Mouse (Mus musculus): ENCODE data around the gene A530084C06Rik. TPM values are rescaled to one million over a fixed set of nuclear protein-coding genes. Genes with fewer than 3 reads are reported as not detected.

A530084C06Rik gene
- polyA plus RNA-seq, 1 experiment from 2014 or later, result not detected

- no peak overlapping the region for H3K4me3 ChIP-seq
- no peak overlapping the region for H3K4me2 ChIP-seq
- no peak overlapping the region for H3K27ac ChIP-seq (replicated peaks)
- H3K4me1 ChIP-seq, result peaks cover 9% of the 10 kb centered on the region
- no peaks in the 10 kb centered on the region for H3K27me3 ChIP-seq (replicated peaks)
- no peaks in the 10 kb centered on the region for H3K36me3 ChIP-seq
- no peaks in the 10 kb centered on the region for H3K9me3 ChIP-seq
- H3K9ac ChIP-seq, result no peak overlapping the region
- WGBS, result 43% methylated on average over 8 of the region's 8 CpGs
- no peak for ATAC-seq (ENCODE audit: extremely low read depth, insufficient number of reproducible peaks, low FRiP score, low TSS enrichment)
These were observed 27.5 kb downstream of the A530084C06Rik start for GRCm38 (mm10) chr13:31531651-31532061.

- Histone ChIP-seq H3K36me3 (no peaks in the 10 kb centered on the region), H3K9ac (no peak overlapping the region), H3K9me3 (no peaks in the 10 kb centered on the region), H3K27me3 (replicated peaks) (no peaks in the 10 kb centered on the region), H3K4me1 (peaks cover 9% of the 10 kb centered on the region), H3K27ac (replicated peaks) (no peak overlapping the region), H3K4me2 (no peak overlapping the region), H3K4me3 (no peak overlapping the region)
- no peak for ATAC-seq (ENCODE audit: extremely low read depth, insufficient number of reproducible peaks, low FRiP score, low TSS enrichment)
- WGBS, result 49% methylated on average over 5 of the region's 5 CpGs
These were observed 27.9 kb downstream of the A530084C06Rik start for GRCm38 (mm10) chr13:31531186-31531585.

GRCm38 (mm10) chr13:31524976-31525375 is 34.2 kb downstream of the A530084C06Rik start:
- Histone ChIP-seq H3K4me3 (no peak overlapping the region), H3K36me3 (no peaks in the 10 kb centered on the region), H3K9ac (no peak overlapping the region), H3K27me3 (replicated peaks) (peaks cover 4% of the 10 kb centered on the region; the same call in 1 of the 2 replicates), H3K4me2 (no peak overlapping the region), H3K27ac (replicated peaks) (no peak overlapping the region), H3K9me3 (no peaks in the 10 kb centered on the region), H3K4me1 (peaks cover 9% of the 10 kb centered on the region)
- WGBS, result 65% methylated on average over 4 of the region's 4 CpGs
- no peak for ATAC-seq (ENCODE audit: extremely low read depth, insufficient number of reproducible peaks, low FRiP score, low TSS enrichment)

GRCm38 (mm10) chr13:31518971-31519370 is 40.2 kb downstream of the A530084C06Rik start:
- no peak for ATAC-seq (ENCODE audit: extremely low read depth, insufficient number of reproducible peaks, low FRiP score, low TSS enrichment)
- Histone ChIP-seq H3K4me1 (peaks cover 5% of the 10 kb centered on the region; the same call in 1 of the 2 replicates), H3K4me2 (no peak overlapping the region), H3K27ac (replicated peaks) (no peak overlapping the region), H3K9me3 (no peaks in the 10 kb centered on the region), H3K4me3 (no peak overlapping the region), H3K36me3 (no peaks in the 10 kb centered on the region), H3K27me3 (replicated peaks) (peaks cover 3% of the 10 kb centered on the region; the same call in 1 of the 2 replicates), H3K9ac (no peak overlapping the region)
- 70% methylated on average over 9 of the region's 9 CpGs for WGBS

- H3K4me1 ChIP-seq, result peaks cover 5% of the 10 kb centered on the region; the same call in 1 of the 2 replicates
- WGBS, result 43% methylated on average over 10 of the region's 10 CpGs
- H3K4me2 ChIP-seq, result no peak overlapping the region
- no peak overlapping the region for H3K27ac ChIP-seq (replicated peaks)
- no peaks in the 10 kb centered on the region for H3K9me3 ChIP-seq
- H3K36me3 ChIP-seq, result no peaks in the 10 kb centered on the region
- no peak for ATAC-seq (ENCODE audit: extremely low read depth, insufficient number of reproducible peaks, low FRiP score, low TSS enrichment)
- H3K9ac ChIP-seq, result no peak overlapping the region
- no peak overlapping the region for H3K4me3 ChIP-seq
- H3K27me3 ChIP-seq (replicated peaks), result no peaks in the 10 kb centered on the region
These were observed 40.7 kb downstream of the A530084C06Rik start for GRCm38 (mm10) chr13:31518411-31518886.

- 87% methylated on average over 7 of the region's 7 CpGs for WGBS
- Histone ChIP-seq H3K27me3 (replicated peaks) (peaks cover 7% of the 10 kb centered on the region; the same call in 1 of the 2 replicates), H3K9ac (no peak overlapping the region), H3K9me3 (no peaks in the 10 kb centered on the region), H3K4me3 (no peak overlapping the region), H3K27ac (replicated peaks) (no peak overlapping the region), H3K4me1 (peaks cover 5% of the 10 kb centered on the region; the same call in 1 of the 2 replicates), H3K36me3 (no peaks in the 10 kb centered on the region), H3K4me2 (no peak overlapping the region)
- no peak for ATAC-seq (ENCODE audit: extremely low read depth, insufficient number of reproducible peaks, low FRiP score, low TSS enrichment)
These were observed 43.9 kb downstream of the A530084C06Rik start for GRCm38 (mm10) chr13:31515261-31515660.

GRCm38 (mm10) chr13:31506494-31507167 is 52.5 kb downstream of the A530084C06Rik start:
- WGBS, result 50% methylated on average over 8 of the region's 8 CpGs
- no peaks in the 10 kb centered on the region for H3K36me3 ChIP-seq
- no peak for ATAC-seq (ENCODE audit: extremely low read depth, insufficient number of reproducible peaks, low FRiP score, low TSS enrichment)

More at GRCm38 (mm10) chr13:31506494-31507167, 52.5 kb downstream of the A530084C06Rik start:
- Histone ChIP-seq H3K27me3 (replicated peaks) (no peaks in the 10 kb centered on the region), H3K27ac (replicated peaks) (no peak overlapping the region), H3K9me3 (no peaks in the 10 kb centered on the region), H3K9ac (no peak overlapping the region), H3K4me3 (no peak overlapping the region), H3K4me1 (no peaks in the 10 kb centered on the region), H3K4me2 (no peak overlapping the region)

Other genes starting within 250 kb of the A530084C06Rik start
- 0.07 and 0.17 TPM in 2 replicates for gene Foxq1, start 3.2 kb downstream of the A530084C06Rik start, polyA plus RNA-seq (2015; fragmentation: Nextera tagmentation; extraction: Ambion mirVana)
- 1.0 and 1.1 TPM in 2 replicates for gene Foxf2, start 66.5 kb upstream of the A530084C06Rik start, polyA plus RNA-seq (2015; fragmentation: Nextera tagmentation; extraction: Ambion mirVana)
- gene Foxc1, start 247.3 kb upstream of the A530084C06Rik start, polyA plus RNA-seq (2015; fragmentation: Nextera tagmentation; extraction: Ambion mirVana), result 1.4 and 1.6 TPM in 2 replicates

Measured in heart, embryonic 13.5 days (tissue).